Mouse (Mus musculus) ES-Bruce4 (cell line): ENCODE measurements around the gene Commd6.

Experiments
- CTCF ChIP-seq: IDR thresholded peaks from one replicate; pipeline ENCODE4 v1.8.1; 2011; ENCODE audit warnings: low read depth, low read length
- EP300 ChIP-seq: IDR thresholded peaks from 2 replicates; pipeline ENCODE4 v1.6.1; 2011; ENCODE audit warnings: low read depth, low read length; ENCODE audit not compliant: insufficient read depth
- POLR2A ChIP-seq: IDR thresholded peaks from one replicate; pipeline ENCODE4 v1.8.1; 2011; ENCODE audit warnings: low read length; ENCODE audit not compliant: insufficient read depth

DNA sequence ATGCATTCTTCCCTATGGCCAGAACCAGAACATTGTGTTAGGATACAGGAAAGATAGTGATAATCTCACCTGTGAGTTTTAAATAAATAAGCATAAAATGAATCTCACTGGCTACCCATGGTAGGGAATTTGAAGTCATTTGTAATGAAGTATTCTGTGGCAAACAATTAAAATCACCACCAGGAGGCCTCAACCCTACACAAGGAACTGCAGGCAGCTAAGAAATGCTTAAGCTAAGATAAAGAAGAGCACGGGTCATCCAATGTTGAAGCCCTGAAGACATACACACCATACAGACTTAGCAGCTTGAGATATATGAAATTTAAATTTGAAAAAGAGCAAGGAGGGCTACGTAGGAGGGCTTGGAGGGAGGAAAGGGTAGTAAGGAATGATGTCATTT is 34.6 kb downstream of the Commd6 start:
- TF ChIP-seq POLR2A (no peak), CTCF (no peak), EP300 (no peak)
